Mouse (Mus musculus) bone marrow macrophage, adult 2 months (primary cell): ENCODE results near the gene Pip5kl1. TPM values are rescaled to one million over a fixed set of nuclear protein-coding genes. Genes with fewer than 3 reads are reported as not detected.
A peak's percentile ranks its signal among the peaks of the same experiment; 100 is the strongest.

ENCODE experiments used
- H3K27ac ChIP-seq: 2 replicates; pipeline ENCODE4 v1.5.1; 2012; ENCODE audit warnings: low read depth, low read length; ENCODE audit not compliant: insufficient read depth
- H3K4me1 ChIP-seq: 2 replicates; pipeline ENCODE4 v1.6.1; 2012; ENCODE audit warnings: low read length; ENCODE audit not compliant: control insufficient read depth, insufficient read depth
- H3K4me3 ChIP-seq: 2 replicates; pipeline ENCODE4 v1.5.1; 2012; ENCODE audit warnings: mild to moderate bottlenecking, low read length, moderate library complexity; ENCODE audit not compliant: insufficient read depth
- CTCF ChIP-seq: IDR thresholded peaks from 2 replicates; pipeline ENCODE4 v1.5.1; 2012; ENCODE audit warnings: low read depth, mild to moderate bottlenecking, low read length, moderate library complexity
- POLR2A ChIP-seq: IDR thresholded peaks from 2 replicates; pipeline ENCODE4 v1.6.1; 2012; ENCODE audit warnings: mild to moderate bottlenecking, low read depth, low read length, borderline replicate concordance
- polyA plus RNA-seq: library from polyadenylated mRNA; stranded (reverse); fragments of >200 nt; gene quantifications from 2 replicates; pipeline ENCODE4 v1.2.4, GENCODE M21; 2012; ENCODE audit not compliant: missing spikeins, insufficient read depth, insufficient read length

Pip5kl1 gene
- polyA plus RNA-seq, 1 experiment, result not detected

DNA sequence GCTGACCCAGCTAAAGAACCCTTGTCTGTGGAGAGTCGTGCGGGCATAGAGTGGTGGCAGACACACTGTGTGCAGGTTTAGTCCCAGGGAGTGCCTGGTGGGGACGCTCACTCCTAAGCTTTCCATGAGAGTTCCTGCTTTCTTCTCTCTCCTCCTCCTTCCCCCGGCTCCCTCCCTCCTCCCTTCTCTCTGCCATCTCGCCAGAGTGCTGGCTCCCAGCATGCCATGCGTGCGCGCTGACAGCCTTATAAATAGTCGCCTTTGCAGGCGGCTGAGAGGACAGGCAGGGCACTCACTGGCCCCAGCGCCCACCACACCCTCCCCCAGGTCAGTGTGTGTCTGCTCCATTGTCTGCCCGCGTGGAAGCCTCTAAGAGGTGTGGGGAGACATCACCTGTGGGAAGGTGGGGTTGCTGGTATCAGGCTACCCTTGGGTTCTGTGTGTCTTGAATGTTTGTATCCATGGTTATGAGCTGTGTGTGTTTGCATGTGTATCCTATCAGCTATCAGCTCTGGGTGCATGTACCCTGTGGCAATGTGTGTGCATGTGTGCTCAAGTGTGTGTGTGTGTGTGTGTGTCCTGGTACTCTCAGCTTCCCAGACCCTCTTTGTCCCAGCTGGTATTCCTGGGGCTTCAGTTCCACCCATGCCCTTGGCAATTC, 50.7 kb downstream of the Pip5kl1 start:
- H3K4me3 ChIP-seq, result peak overlapping the region; percentile 31
- TF ChIP-seq CTCF (no peak), POLR2A (no peak)
- H3K4me1 ChIP-seq, result peaks cover 19% of the 10 kb centered on the region
- no peak overlapping the region for H3K27ac ChIP-seq

- Histone ChIP-seq H3K4me3 (no peak overlapping the region), H3K4me1 (peaks cover 19% of the 10 kb centered on the region), H3K27ac (no peak overlapping the region)
- TF ChIP-seq POLR2A, result no peak
- no peak for TF ChIP-seq CTCF
These were observed 51.5 kb downstream of the Pip5kl1 start for GRCm38 (mm10) chr2:32625873-32626694.

GRCm38 (mm10) chr2:32627266-32628043, 52.9 kb downstream of the Pip5kl1 start:
- Histone ChIP-seq H3K4me3 (no peak overlapping the region), H3K4me1 (peaks cover 19% of the 10 kb centered on the region), H3K27ac (no peak overlapping the region)
- no peak for TF ChIP-seq POLR2A
- no peak for TF ChIP-seq CTCF

GRCm38 (mm10) chr2:32628044-32628550, 53.5 kb downstream of the Pip5kl1 start:
- Histone ChIP-seq H3K4me1 (peaks cover 19% of the 10 kb centered on the region), H3K27ac (no peak overlapping the region), H3K4me3 (no peak overlapping the region)
- no peak for TF ChIP-seq POLR2A
- TF ChIP-seq CTCF, result no peak

DNA sequence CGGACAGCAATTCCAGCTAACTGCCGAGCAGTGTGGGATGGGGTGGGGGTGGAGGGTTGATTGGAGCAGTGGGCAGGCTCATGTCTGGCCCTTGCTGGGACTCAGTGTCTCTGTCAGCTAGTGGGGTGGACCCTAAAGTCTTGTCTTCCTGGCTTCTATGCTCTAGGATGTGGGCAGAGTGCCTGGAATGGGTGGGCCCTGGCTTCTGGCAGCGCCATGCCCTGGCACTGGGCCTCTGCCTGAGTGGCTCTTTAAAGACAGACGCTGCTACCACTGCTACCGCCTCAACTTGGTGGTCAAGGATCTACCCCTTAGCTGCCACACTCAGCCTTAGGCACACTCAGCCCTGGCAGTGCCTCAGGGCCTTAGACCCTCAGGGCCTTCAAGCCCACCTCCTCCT, 54.1 kb downstream of the Pip5kl1 start:
- peaks cover 19% of the 10 kb centered on the region for H3K4me1 ChIP-seq
- H3K4me3 ChIP-seq, result no peak overlapping the region
- no peak overlapping the region for H3K27ac ChIP-seq
- no peak for TF ChIP-seq CTCF

DNA sequence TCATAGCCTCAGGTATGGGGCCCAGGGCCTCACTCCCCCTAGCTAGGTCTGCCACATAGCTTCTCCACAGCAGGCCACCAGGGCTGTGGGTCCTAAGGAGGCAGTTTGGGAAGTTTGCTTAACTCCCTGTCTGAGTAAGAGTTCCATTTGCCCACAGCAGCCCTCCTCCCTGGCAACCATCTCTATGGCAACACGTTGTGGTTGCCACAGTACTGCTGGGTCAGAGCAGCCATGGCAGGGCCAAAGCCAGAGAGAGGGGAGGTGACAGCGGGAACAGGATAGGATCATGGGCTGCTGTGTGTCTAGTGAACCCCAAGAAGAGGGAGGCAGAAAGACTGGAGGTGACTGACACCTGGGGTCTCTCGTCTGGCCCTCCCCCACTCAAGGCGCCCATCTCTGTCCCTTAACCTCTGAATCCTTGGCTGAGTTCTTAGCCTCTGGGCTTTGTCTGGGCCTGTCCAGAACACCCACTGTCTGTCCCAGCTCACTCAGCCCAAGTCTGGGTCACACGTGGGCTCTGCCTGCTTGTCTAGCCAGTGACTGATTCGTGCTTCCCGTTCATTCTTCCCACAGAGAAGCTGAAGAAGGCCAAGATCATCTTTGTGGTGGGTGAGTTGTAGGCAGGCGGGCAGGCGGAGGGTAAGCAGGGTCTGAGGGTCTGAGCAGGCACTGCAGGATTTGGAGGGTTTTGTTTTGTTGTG, 54.8 kb downstream of the Pip5kl1 start:
- H3K4me1 ChIP-seq, result peaks cover 19% of the 10 kb centered on the region
- no peak for TF ChIP-seq POLR2A
- no peak for TF ChIP-seq CTCF
- H3K4me3 ChIP-seq, result no peak overlapping the region
- no peak overlapping the region for H3K27ac ChIP-seq

GRCm38 (mm10) chr2:32630036-32630435, 55.4 kb downstream of the Pip5kl1 start:
- H3K4me3 ChIP-seq, result no peak overlapping the region

GRCm38 (mm10) chr2:32631046-32631445, 56.4 kb downstream of the Pip5kl1 start:
- Histone ChIP-seq H3K4me3 (no peak overlapping the region), H3K27ac (no peak overlapping the region), H3K4me1 (peaks cover 9% of the 10 kb centered on the region; the same call in 1 of the 2 replicates)
- TF ChIP-seq POLR2A, result no peak

More at GRCm38 (mm10) chr2:32630036-32630435, 55.4 kb downstream of the Pip5kl1 start:
- Histone ChIP-seq H3K27ac (no peak overlapping the region), H3K4me1 (peaks cover 17% of the 10 kb centered on the region)
- TF ChIP-seq POLR2A (no peak), CTCF (no peak)

GRCm38 (mm10) chr2:32631737-32632394, 57.3 kb downstream of the Pip5kl1 start:
- peaks cover 5% of the 10 kb centered on the region; the same call in 1 of the 2 replicates for H3K4me1 ChIP-seq
- H3K27ac ChIP-seq, result no peak overlapping the region
- TF ChIP-seq POLR2A (no peak), CTCF (peak; percentile 55)
- no peak overlapping the region for H3K4me3 ChIP-seq

Other genes starting within 250 kb of the Pip5kl1 start
- 101 and 103 TPM in 2 replicates for gene Ciz1, start 222.5 kb upstream of the Pip5kl1 start, polyA plus RNA-seq
- 0.66 and 1.1 TPM in 2 replicates for gene Dnm1, start 221.5 kb upstream of the Pip5kl1 start, polyA plus RNA-seq
- 53.8 and 63.3 TPM in 2 replicates for gene 1110008P14Rik, start 192.9 kb upstream of the Pip5kl1 start, polyA plus RNA-seq
- gene Lcn2, start 186.5 kb upstream of the Pip5kl1 start, polyA plus RNA-seq, result 2.1 and 2.4 TPM in 2 replicates
- gene Ptges2, start 178.9 kb upstream of the Pip5kl1 start, polyA plus RNA-seq, result 7.4 and 7.9 TPM in 2 replicates
- 5.5 and 6.0 TPM in 2 replicates for gene Naif1, start 124.3 kb upstream of the Pip5kl1 start, polyA plus RNA-seq
- 4.8 and 6.9 TPM in 2 replicates for gene Slc25a25, start 123.4 kb upstream of the Pip5kl1 start, polyA plus RNA-seq
- gene Fam102a, start 39.5 kb upstream of the Pip5kl1 start, polyA plus RNA-seq, result 4.7 and 5.3 TPM in 2 replicates
- 55.6 and 68.0 TPM in 2 replicates for gene Dpm2, start 3.9 kb upstream of the Pip5kl1 start, polyA plus RNA-seq
- gene 9430097D07Rik, start 887 bp downstream of the Pip5kl1 start, polyA plus RNA-seq, result not detected in 2 replicates
- gene St6galnac4, start 12.3 kb downstream of the Pip5kl1 start, polyA plus RNA-seq, result 22.0 and 26.9 TPM in 2 replicates
- 30.7 and 35.3 TPM in 2 replicates for gene St6galnac6, start 24.9 kb downstream of the Pip5kl1 start, polyA plus RNA-seq
- gene Ak1, start 47.0 kb downstream of the Pip5kl1 start, polyA plus RNA-seq, result 2.5 and 4.1 TPM in 2 replicates
- gene Eng, start 71.8 kb downstream of the Pip5kl1 start, polyA plus RNA-seq, result 45.4 and 46.2 TPM in 2 replicates
- 4.3 and 5.1 TPM in 2 replicates for gene Fpgs, start 129.3 kb downstream of the Pip5kl1 start, polyA plus RNA-seq
- 192 and 210 TPM in 2 replicates for gene Cdk9, start 138.3 kb downstream of the Pip5kl1 start, polyA plus RNA-seq
- gene Sh2d3c, start 146.3 kb downstream of the Pip5kl1 start, polyA plus RNA-seq, result 19.3 and 22.0 TPM in 2 replicates
- gene 6330409D20Rik, start 166.2 kb downstream of the Pip5kl1 start, polyA plus RNA-seq, result not detected in 2 replicates
- gene Tor2a, start 182.4 kb downstream of the Pip5kl1 start, polyA plus RNA-seq, result 32.1 and 33.9 TPM in 2 replicates
- gene Ttc16, start 200.8 kb downstream of the Pip5kl1 start, polyA plus RNA-seq, result not detected in 2 replicates
- gene Ptrh1, start 201.0 kb downstream of the Pip5kl1 start, polyA plus RNA-seq, result 3.2 and 5.5 TPM in 2 replicates
- gene Cfap157, start 209.6 kb downstream of the Pip5kl1 start, polyA plus RNA-seq, result not detected in 2 replicates